Mouse (Mus musculus) olfactory bulb, adult 2 months (tissue): ENCODE measurements around the gene Arhgap4. TPM values are rescaled to one million over a fixed set of nuclear protein-coding genes. Genes with fewer than 3 reads are reported as not detected.

Experiments used
- H3K27ac ChIP-seq: fragments of 200-500 bp; 2 replicates; pipeline ENCODE4 v1.5.1; 2012; ENCODE audit warnings: low read depth, low read length; ENCODE audit not compliant: insufficient read depth
- H3K4me1 ChIP-seq: fragments of 200-500 bp; 2 replicates; pipeline ENCODE4 v1.6.1; 2012; ENCODE audit warnings: low read length; ENCODE audit not compliant: control insufficient read depth, insufficient read depth
- H3K4me3 ChIP-seq: fragments of 200-500 bp; 2 replicates; pipeline ENCODE4 v1.5.1; 2012; ENCODE audit warnings: mild to moderate bottlenecking, low read depth, low read length, moderate library complexity; ENCODE audit not compliant: insufficient read depth
- CTCF ChIP-seq: fragments of 200-500 bp; IDR thresholded peaks from 2 replicates; pipeline ENCODE4 v1.5.1; 2012; ENCODE audit warnings: low read depth, mild to moderate bottlenecking, low read length, moderate library complexity; ENCODE audit not compliant: insufficient read depth
- POLR2A ChIP-seq: fragments of 200-500 bp; IDR thresholded peaks from 2 replicates; pipeline ENCODE4 v1.6.1; 2012; ENCODE audit warnings: mild to moderate bottlenecking, low read depth, low read length, moderate library complexity; ENCODE audit not compliant: insufficient read depth
- WGBS: fragments of 180-500 bp; shearing (Covaris S2); methylation state at CpG from one replicate; pipeline ENCODE4 v1.1.7; 2018; 5-methylcytosine and 5-hydroxymethylcytosine counted together
- polyA plus RNA-seq: library from polyadenylated mRNA; stranded (reverse); fragments of >200 nt; gene quantifications from 2 replicates; pipeline ENCODE4 v1.2.4, GENCODE M21; 2012; ENCODE audit warnings: low replicate concordance; ENCODE audit not compliant: missing spikeins, insufficient read depth, insufficient read length

Gene Arhgap4
- polyA plus RNA-seq, 1 experiment, result not detected

GRCm38 (mm10) chrX:73954988-73955387 lies 33.3 kb upstream of the Arhgap4 start:
- TF ChIP-seq CTCF, result no peak
- no peak for TF ChIP-seq POLR2A
- H3K4me1 ChIP-seq, result no peaks in the 10 kb centered on the region
- 88% methylated on average over 6 of the region's 6 CpGs for WGBS

GRCm38 (mm10) chrX:73952603-73953002 lies 30.9 kb upstream of the Arhgap4 start:
- Histone ChIP-seq H3K27ac (no peak overlapping the region), H3K4me1 (no peaks in the 10 kb centered on the region), H3K4me3 (no peak overlapping the region)
- no peak for TF ChIP-seq CTCF
- no peak for TF ChIP-seq POLR2A
- WGBS, result 82% methylated on average over 5 of the region's 5 CpGs

More at GRCm38 (mm10) chrX:73954988-73955387, 33.3 kb upstream of the Arhgap4 start:
- no peak overlapping the region for H3K4me3 ChIP-seq
- no peak overlapping the region for H3K27ac ChIP-seq

- Histone ChIP-seq H3K27ac (no peak overlapping the region), H3K4me3 (no peak overlapping the region), H3K4me1 (no peaks in the 10 kb centered on the region)
- TF ChIP-seq CTCF (no peak), POLR2A (no peak)
- 86% methylated on average over 10 of the region's 10 CpGs for WGBS
These were observed 27.7 kb upstream of the Arhgap4 start for GRCm38 (mm10) chrX:73949341-73949740.

GRCm38 (mm10) chrX:73948647-73949046 lies 27.0 kb upstream of the Arhgap4 start:
- WGBS, result 19% methylated on average over 4 of the region's 4 CpGs
- no peak overlapping the region for H3K27ac ChIP-seq
- TF ChIP-seq CTCF (no peak), POLR2A (no peak)
- no peak overlapping the region for H3K4me3 ChIP-seq
- H3K4me1 ChIP-seq, result no peaks in the 10 kb centered on the region

GRCm38 (mm10) chrX:73946896-73947295 lies 25.2 kb upstream of the Arhgap4 start:
- no peak overlapping the region for H3K4me3 ChIP-seq
- TF ChIP-seq CTCF (no peak), POLR2A (no peak)
- WGBS, result 89% methylated on average over 6 of the region's 6 CpGs
- no peaks in the 10 kb centered on the region for H3K4me1 ChIP-seq
- no peak overlapping the region for H3K27ac ChIP-seq

- H3K4me3 ChIP-seq, result no peak overlapping the region
- H3K4me1 ChIP-seq, result no peaks in the 10 kb centered on the region
- WGBS, result 72% methylated on average over 2 of the region's 2 CpGs
- H3K27ac ChIP-seq, result no peak overlapping the region
- TF ChIP-seq CTCF, result no peak
- TF ChIP-seq POLR2A, result no peak
These were observed 20.6 kb upstream of the Arhgap4 start for GRCm38 (mm10) chrX:73942294-73942693.

- Histone ChIP-seq H3K4me3 (no peak overlapping the region), H3K27ac (no peak overlapping the region), H3K4me1 (no peaks in the 10 kb centered on the region)
- TF ChIP-seq CTCF (no peak), POLR2A (no peak)
- 50% methylated on average over 2 of the region's 2 CpGs for WGBS
These were observed 20.2 kb upstream of the Arhgap4 start for GRCm38 (mm10) chrX:73941860-73942259.

GRCm38 (mm10) chrX:73931871-73932270 lies 10.2 kb upstream of the Arhgap4 start:
- no peak for TF ChIP-seq CTCF
- H3K4me1 ChIP-seq, result no peaks in the 10 kb centered on the region
- H3K4me3 ChIP-seq, result no peak overlapping the region
- H3K27ac ChIP-seq, result no peak overlapping the region
- WGBS, result 76% methylated on average over 2 of the region's 2 CpGs

GRCm38 (mm10) chrX:73930402-73931062 lies 8.9 kb upstream of the Arhgap4 start, which contains the start of gene Renbp:
TSS of gene Renbp (minus strand) at chrX:73930850.
- Histone ChIP-seq H3K4me1 (no peaks in the 10 kb centered on the region), H3K4me3 (peak within 1 kb of the TSS; percentile 16; the same call in 1 of the 2 replicates), H3K27ac (no peak within 1 kb of the TSS)
- 43% methylated on average over 17 of the region's 17 CpGs for WGBS
- TF ChIP-seq CTCF (no peak), POLR2A (no peak)
